Mouse (Mus musculus): Measurements from ENCODE around the gene Taf5l. TPM values are rescaled to one million over a fixed set of nuclear protein-coding genes. Genes with fewer than 3 reads are reported as not detected.

Gene Taf5l
- 62.5 and 67.4 TPM in 2 replicates for polyA plus RNA-seq (2014; fragmentation: Nextera tagmentation; extraction: Ambion mirVana)

GRCm38 (mm10) chr8:124021237-124022227 lies at the start of gene Taf5l, which contains the start of gene Urb2:
Taf5l (minus strand) TSS chr8:124021397.
Urb2 (plus strand) TSS chr8:124021508.
- WGBS, result under 1% methylated on average over 74 of the region's 74 CpGs
- Histone ChIP-seq H3K9ac (ENCODE audit: low read depth, low read length) (peak within 1 kb of the TSS; percentile 95), H3K4me2 (peak within 1 kb of the TSS; percentile 76), H3K27me3 (replicated peaks; ENCODE audit: control insufficient read depth, insufficient read depth, low read length) (no peaks in the 10 kb centered on the region), H3K4me3 (ENCODE audit: low read depth, low read length) (peak within 1 kb of the TSS; percentile 89), H3K9me3 (ENCODE audit: control insufficient read depth, low read length) (no peaks in the 10 kb centered on the region), H3K27ac (ENCODE audit: low read depth, low read length) (peak within 1 kb of the TSS; percentile 89), H3K4me1 (replicated peaks; ENCODE audit: control insufficient read depth, insufficient read depth, low read length) (peaks cover 33% of the 10 kb centered on the region), H3K36me3 (ENCODE audit: control insufficient read depth, insufficient read depth, low read length) (peaks cover 8% of the 10 kb centered on the region)
- DNase-seq (ENCODE audit: low spot score), result peak; percentile 96
- ATAC-seq (replicated peaks; ENCODE audit: low FRiP score), result peak; percentile 87

GRCm38 (mm10) chr8:124070363-124071324 lies 49.4 kb upstream of the Taf5l start:
- H3K9me3 ChIP-seq (ENCODE audit: control insufficient read depth, low read length), result no peaks in the 10 kb centered on the region
- no peaks in the 10 kb centered on the region for H3K27me3 ChIP-seq (replicated peaks; ENCODE audit: control insufficient read depth, insufficient read depth, low read length)
- no peak overlapping the region for H3K4me2 ChIP-seq
- H3K4me1 ChIP-seq (replicated peaks; ENCODE audit: control insufficient read depth, insufficient read depth, low read length), result no peaks in the 10 kb centered on the region
- no peak overlapping the region for H3K4me3 ChIP-seq (ENCODE audit: low read depth, low read length)
- H3K27ac ChIP-seq (ENCODE audit: low read depth, low read length), result no peak overlapping the region
- ATAC-seq (replicated peaks; ENCODE audit: low FRiP score) (no peak), DNase-seq (ENCODE audit: low spot score) (no peak)
- H3K36me3 ChIP-seq (ENCODE audit: control insufficient read depth, insufficient read depth, low read length), result no peaks in the 10 kb centered on the region
- H3K9ac ChIP-seq (ENCODE audit: low read depth, low read length), result no peak overlapping the region
- 53% methylated on average over 18 of the region's 18 CpGs for WGBS

GRCm38 (mm10) chr8:124067059-124067750 lies 46.0 kb upstream of the Taf5l start:
- Histone ChIP-seq H3K4me1 (replicated peaks; ENCODE audit: control insufficient read depth, insufficient read depth, low read length) (no peaks in the 10 kb centered on the region), H3K27me3 (replicated peaks; ENCODE audit: control insufficient read depth, insufficient read depth, low read length) (no peaks in the 10 kb centered on the region), H3K4me3 (ENCODE audit: low read depth, low read length) (no peak overlapping the region), H3K4me2 (no peak overlapping the region), H3K9ac (ENCODE audit: low read depth, low read length) (no peak overlapping the region), H3K36me3 (ENCODE audit: control insufficient read depth, insufficient read depth, low read length) (no peaks in the 10 kb centered on the region), H3K27ac (ENCODE audit: low read depth, low read length) (no peak overlapping the region), H3K9me3 (ENCODE audit: control insufficient read depth, low read length) (no peaks in the 10 kb centered on the region)
- ATAC-seq (replicated peaks; ENCODE audit: low FRiP score) (no peak), DNase-seq (ENCODE audit: low spot score) (no peak)
- 72% methylated on average over 4 of the region's 4 CpGs for WGBS

GRCm38 (mm10) chr8:124066325-124067058 lies 45.3 kb upstream of the Taf5l start:
- no peaks in the 10 kb centered on the region for H3K27me3 ChIP-seq (replicated peaks; ENCODE audit: control insufficient read depth, insufficient read depth, low read length)
- no peak overlapping the region for H3K9ac ChIP-seq (ENCODE audit: low read depth, low read length)
- no peak overlapping the region for H3K4me2 ChIP-seq
- no peaks in the 10 kb centered on the region for H3K36me3 ChIP-seq (ENCODE audit: control insufficient read depth, insufficient read depth, low read length)
- H3K4me1 ChIP-seq (replicated peaks; ENCODE audit: control insufficient read depth, insufficient read depth, low read length), result no peaks in the 10 kb centered on the region
- ATAC-seq (replicated peaks; ENCODE audit: low FRiP score) (no peak), DNase-seq (ENCODE audit: low spot score) (no peak)
- no peak overlapping the region for H3K27ac ChIP-seq (ENCODE audit: low read depth, low read length)
- WGBS, result 48% methylated on average over 4 of the region's 4 CpGs
- H3K4me3 ChIP-seq (ENCODE audit: low read depth, low read length), result no peak overlapping the region
- H3K9me3 ChIP-seq (ENCODE audit: control insufficient read depth, low read length), result no peaks in the 10 kb centered on the region

GRCm38 (mm10) chr8:124056832-124057655 lies 35.8 kb upstream of the Taf5l start:
- Histone ChIP-seq H3K27ac (ENCODE audit: low read depth, low read length) (no peak overlapping the region), H3K27me3 (replicated peaks; ENCODE audit: control insufficient read depth, insufficient read depth, low read length) (no peaks in the 10 kb centered on the region), H3K9me3 (ENCODE audit: control insufficient read depth, low read length) (no peaks in the 10 kb centered on the region), H3K36me3 (ENCODE audit: control insufficient read depth, insufficient read depth, low read length) (no peaks in the 10 kb centered on the region), H3K9ac (ENCODE audit: low read depth, low read length) (no peak overlapping the region), H3K4me2 (no peak overlapping the region), H3K4me3 (ENCODE audit: low read depth, low read length) (no peak overlapping the region), H3K4me1 (replicated peaks; ENCODE audit: control insufficient read depth, insufficient read depth, low read length) (0 out of 2 replicates have a peak, but pooled peaks cover 3% of the 10 kb centered on the region)
- DNase-seq (ENCODE audit: low spot score), result no peak
- ATAC-seq (replicated peaks; ENCODE audit: low FRiP score), result no peak
- 77% methylated on average over 11 of the region's 11 CpGs for WGBS

GRCm38 (mm10) chr8:124052568-124052967 lies 31.4 kb upstream of the Taf5l start:
- no peaks in the 10 kb centered on the region for H3K9me3 ChIP-seq (ENCODE audit: control insufficient read depth, low read length)
- H3K27me3 ChIP-seq (replicated peaks; ENCODE audit: control insufficient read depth, insufficient read depth, low read length), result no peaks in the 10 kb centered on the region
- no peak overlapping the region for H3K9ac ChIP-seq (ENCODE audit: low read depth, low read length)
- H3K27ac ChIP-seq (ENCODE audit: low read depth, low read length), result no peak overlapping the region
- no peak overlapping the region for H3K4me2 ChIP-seq
- H3K4me3 ChIP-seq (ENCODE audit: low read depth, low read length), result no peak overlapping the region
- H3K4me1 ChIP-seq (replicated peaks; ENCODE audit: control insufficient read depth, insufficient read depth, low read length), result 0 out of 2 replicates have a peak, but pooled peaks cover 3% of the 10 kb centered on the region
- 67% methylated on average over 4 of the region's 4 CpGs for WGBS
- ATAC-seq (replicated peaks; ENCODE audit: low FRiP score) (no peak), DNase-seq (ENCODE audit: low spot score) (no peak)
- H3K36me3 ChIP-seq (ENCODE audit: control insufficient read depth, insufficient read depth, low read length), result peaks cover 2% of the 10 kb centered on the region; the same call in 1 of the 2 replicates

GRCm38 (mm10) chr8:124052110-124052509 lies 30.9 kb upstream of the Taf5l start:
- ATAC-seq (replicated peaks; ENCODE audit: low FRiP score), result 0 out of 2 replicates have a peak, but pooled peaks have one; percentile 41

More at GRCm38 (mm10) chr8:124052110-124052509, 30.9 kb upstream of the Taf5l start:
- 34% methylated on average over 3 of the region's 3 CpGs for WGBS
- Histone ChIP-seq H3K4me3 (ENCODE audit: low read depth, low read length) (no peak overlapping the region), H3K27me3 (replicated peaks; ENCODE audit: control insufficient read depth, insufficient read depth, low read length) (no peaks in the 10 kb centered on the region), H3K4me2 (no peak overlapping the region), H3K4me1 (replicated peaks; ENCODE audit: control insufficient read depth, insufficient read depth, low read length) (0 out of 2 replicates have a peak, but pooled peaks cover 3% of the 10 kb centered on the region), H3K27ac (ENCODE audit: low read depth, low read length) (no peak overlapping the region), H3K9me3 (ENCODE audit: control insufficient read depth, low read length) (no peaks in the 10 kb centered on the region), H3K9ac (ENCODE audit: low read depth, low read length) (no peak overlapping the region), H3K36me3 (ENCODE audit: control insufficient read depth, insufficient read depth, low read length) (peaks cover 4% of the 10 kb centered on the region)
- peak; percentile 51 for DNase-seq (ENCODE audit: low spot score)
